Mouse (Mus musculus) Patski (cell line): ENCODE measurements around the gene Casq1. TPM values are rescaled to one million over a fixed set of nuclear protein-coding genes. Genes with fewer than 3 reads are reported as not detected.

ENCODE experiments used
- ATAC-seq: fragments of 100-300 bp; one replicate; pipeline ENCODE4 v1.8.0; 2021
- CTCF ChIA-PET: fragments of 350-600 bp; sonication (Branson Sonifier 250); formaldehyde crosslinking; loops from one replicate; lab custom pipeline; 2022; ENCODE audit warnings: inconsistent platforms; lab: Charles Lee
- POLR2A ChIA-PET: fragments of 350-600 bp; sonication (Branson Sonifier 250); formaldehyde crosslinking; loops from one replicate; lab custom pipeline; 2022; ENCODE audit warnings: antibody characterized with exemption, inconsistent platforms; lab: Charles Lee
- DNase-seq: peaks from one replicate; pipeline ENCODE4 v3.0.0-alpha.2; 2011; ENCODE audit warnings: low read depth, low spot score
- H3K27me3 ChIP-seq: fragments of 371-371 bp; one replicate; pipeline ENCODE4 v1.5.1; 2021
- CTCF ChIP-seq: fragments of 100-300 bp; IDR thresholded peaks from one replicate; pipeline ENCODE4 v1.5.1; 2021
- in situ Hi-C: fragments of 300-500 bp; cut with MboI; formaldehyde crosslinking; loops from 3 replicates; pipeline ENCODE4 v1.11.1; 2018; ENCODE audit warnings: low pct_unique_long_range_greater_than_20kb, mixed read lengths
- polyA plus RNA-seq: library from polyadenylated mRNA; unstranded; gene quantifications from one replicate; pipeline ENCODE4 v1.2.3, GENCODE M21; 2021

The Casq1 gene
- polyA plus RNA-seq, 1 experiment from 2014 or later = 4.2 TPM

GRCm38 (mm10) chr1:172240945-172241708, 21.5 kb upstream of the Casq1 start:
- ChIA-PET POLR2A (interaction anchor here (0.5 to 4.1 kb wide), 4 partner anchors 13 to 38 kb away, joined by 3 to 19 read pairs (median 4); no protein-coding TSS in a partner anchor), CTCF (interaction anchor here (0.8 to 12.3 kb wide), 5 partner anchors 17 to 115 kb away, joined by 3 to 144 read pairs (median 3); partner anchors contain the start of genes Casq1 and Pex19)
- TF ChIP-seq CTCF = no peak
- DNase-seq (peak; percentile 85), ATAC-seq (peak; percentile 33)
- H3K27me3 ChIP-seq = no peaks in the 10 kb centered on the region
- in situ Hi-C loops = no loop called here

GRCm38 (mm10) chr1:172229215-172229614, 9.5 kb upstream of the Casq1 start:
- H3K27me3 ChIP-seq = no peaks in the 10 kb centered on the region
- POLR2A ChIA-PET = interaction anchor here (1.0 kb wide), 1 partner anchor 23 kb away, joined by 3 read pairs; no protein-coding TSS in a partner anchor
- DNase-seq (no peak), ATAC-seq (no peak)
- no peak for TF ChIP-seq CTCF
- CTCF ChIA-PET = interaction anchor here (14.5 kb wide), 1 partner anchor 9 kb away, joined by 144 read pairs; no protein-coding TSS in a partner anchor
- in situ Hi-C loops = no loop called here

GRCm38 (mm10) chr1:172228209-172228608, 8.5 kb upstream of the Casq1 start:
- no peak for DNase-seq
- no peak for ATAC-seq
- ChIA-PET POLR2A (interaction anchor here (0.7 to 1.0 kb wide), 3 partner anchors 12 to 1375 kb away, joined by 3 read pairs; no protein-coding TSS in a partner anchor), CTCF (interaction anchor here (14.5 kb wide), 1 partner anchor 10 kb away, joined by 144 read pairs; no protein-coding TSS in a partner anchor)
- in situ Hi-C loops = no loop called here
- no peak for TF ChIP-seq CTCF
- no peaks in the 10 kb centered on the region for H3K27me3 ChIP-seq

- DNase-seq (no peak), ATAC-seq (no peak)
- ChIA-PET POLR2A (interaction anchor here (0.7 to 0.8 kb wide), 2 partner anchors 14 to 19 kb away, joined by 3 read pairs; no protein-coding TSS in a partner anchor), CTCF (interaction anchor here (14.5 kb wide), 1 partner anchor 17 kb away, joined by 144 read pairs; no protein-coding TSS in a partner anchor)
- in situ Hi-C loops = no loop called here
- H3K27me3 ChIP-seq = no peaks in the 10 kb centered on the region
- TF ChIP-seq CTCF = no peak
Measured at GRCm38 (mm10) chr1:172221297-172222063, 1.8 kb upstream of the Casq1 start.

GRCm38 (mm10) chr1:172220414-172220813, 746 bp upstream of the Casq1 start:
- ChIA-PET POLR2A (interaction anchor here (0.8 to 1.8 kb wide), 3 partner anchors 15 to 16 kb away, joined by 3 to 7 read pairs (median 3); no protein-coding TSS in a partner anchor), CTCF (interaction anchor here (1.2 to 14.5 kb wide), 2 partner anchors 18 to 26 kb away, joined by 3 to 144 read pairs; no protein-coding TSS in a partner anchor)
- no peak for TF ChIP-seq CTCF
- no peak for DNase-seq
- in situ Hi-C loops = no loop called here
- peak; percentile 74 for ATAC-seq
- H3K27me3 ChIP-seq = no peaks in the 10 kb centered on the region

GRCm38 (mm10) chr1:172218164-172218910, 1.3 kb downstream of the Casq1 start:
- CTCF ChIA-PET = interaction anchor here (0.8 to 14.5 kb wide), 3 partner anchors 12 to 91 kb away, joined by 3 to 144 read pairs (median 11); partner anchors contain the start of gene Pea15a
- H3K27me3 ChIP-seq = no peaks in the 10 kb centered on the region
- DNase-seq = no peak

GRCm38 (mm10) chr1:172217148-172217547, 2.5 kb downstream of the Casq1 start:
- DNase-seq (no peak), ATAC-seq (peak; percentile 63)
- TF ChIP-seq CTCF = no peak
- CTCF ChIA-PET = interaction anchor here (1.0 to 14.5 kb wide), 5 partner anchors 11 to 75 kb away, joined by 3 to 144 read pairs (median 5); partner anchors contain the start of genes Igsf8 and Pea15a
- no peaks in the 10 kb centered on the region for H3K27me3 ChIP-seq
- POLR2A ChIA-PET = interaction anchor here (0.6 to 1.3 kb wide), 6 partner anchors 12 to 92 kb away, joined by 3 to 11 read pairs (median 3); no protein-coding TSS in a partner anchor
- in situ Hi-C loops = no loop called here

More at GRCm38 (mm10) chr1:172218164-172218910, 1.3 kb downstream of the Casq1 start:
- in situ Hi-C loops = no loop called here
- ATAC-seq = no peak
- POLR2A ChIA-PET = interaction anchor here (1.3 to 1.8 kb wide), 3 partner anchors 13 to 25 kb away, joined by 4 to 11 read pairs (median 7); no protein-coding TSS in a partner anchor
- no peak for TF ChIP-seq CTCF

- no peak for TF ChIP-seq CTCF
- in situ Hi-C loops = no loop called here
- ChIA-PET CTCF (interaction anchor here (1.7 kb wide), 2 partner anchors 28 to 65 kb away, joined by 3 to 4 read pairs; no protein-coding TSS in a partner anchor), POLR2A (no interaction called here)
- ATAC-seq = no peak
- no peaks in the 10 kb centered on the region for H3K27me3 ChIP-seq
- DNase-seq = no peak
Measured at GRCm38 (mm10) chr1:172214748-172215147, 4.9 kb downstream of the Casq1 start.

- in situ Hi-C loops = no loop called here
- no peaks in the 10 kb centered on the region for H3K27me3 ChIP-seq
- no peak for TF ChIP-seq CTCF
- no peak for DNase-seq
- ChIA-PET POLR2A (no interaction called here), CTCF (interaction anchor here (0.8 to 1.4 kb wide), 3 partner anchors 12 to 96 kb away, joined by 3 read pairs; no protein-coding TSS in a partner anchor)
- no peak for ATAC-seq
Measured at GRCm38 (mm10) chr1:172213771-172214170, 5.9 kb downstream of the Casq1 start.
